Mouse (Mus musculus): ENCODE measurements around the gene Cdkal1.

GRCm38 (mm10) chr13:29715241-29715841 lies 140.1 kb downstream of the Cdkal1 start:
- TF ChIP-seq CTCF (conservative IDR thresholded peaks at IDR 0.05; ENCODE audit: insufficient read depth, insufficient read length, low read depth, low read length) (no peak), POLR2A (IDR thresholded peaks at IDR 0.05; ENCODE audit: low read depth, low read length) (no peak)
